Mouse (Mus musculus) spleen, postnatal 14 days (tissue): Measurements from ENCODE around the gene Ubald2.

ENCODE experiments used
- DNase-seq, 2 experiments: peaks; one replicate each; pipeline ENCODE4 v3.0.0; 2021 to 2022; ENCODE audit warnings: low spot score in 2 of 2

Ubald2 gene

DNA sequence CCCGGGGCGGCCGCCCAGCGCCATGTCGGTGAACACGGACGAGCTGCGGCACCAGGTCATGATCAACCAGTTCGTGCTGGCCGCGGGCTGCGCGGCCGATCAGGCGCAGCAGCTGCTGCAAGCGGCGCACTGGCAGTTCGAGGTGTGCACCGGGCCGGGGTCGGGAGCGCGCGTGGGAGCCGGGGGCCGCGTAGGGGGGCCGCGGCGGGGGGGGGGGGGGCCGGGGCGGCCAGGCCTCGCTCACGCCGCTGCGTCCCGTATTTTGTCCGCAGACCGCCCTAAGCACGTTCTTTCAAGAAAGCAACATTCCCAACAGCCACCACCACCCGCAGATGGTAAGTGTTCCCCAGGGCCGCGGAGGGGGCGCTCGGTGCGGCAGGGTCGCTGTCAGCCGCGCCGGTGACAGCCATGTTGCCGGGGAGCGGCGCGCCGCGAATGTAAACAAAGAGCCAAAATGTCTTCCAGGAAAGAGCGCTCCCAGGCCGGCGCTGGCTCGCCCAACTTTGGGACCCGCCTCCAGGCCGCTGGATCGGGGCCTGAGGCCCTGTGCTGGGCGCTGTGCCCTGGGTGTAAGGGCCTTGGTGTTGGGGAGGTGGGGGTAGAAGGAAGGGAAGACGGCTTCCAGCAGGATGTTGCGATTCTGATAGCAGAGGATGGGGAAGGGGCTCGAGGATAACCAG lies 533 bp downstream of the Ubald2 start:
- peak in 1 of 2 experiments; percentile 59 for DNase-seq

DNA sequence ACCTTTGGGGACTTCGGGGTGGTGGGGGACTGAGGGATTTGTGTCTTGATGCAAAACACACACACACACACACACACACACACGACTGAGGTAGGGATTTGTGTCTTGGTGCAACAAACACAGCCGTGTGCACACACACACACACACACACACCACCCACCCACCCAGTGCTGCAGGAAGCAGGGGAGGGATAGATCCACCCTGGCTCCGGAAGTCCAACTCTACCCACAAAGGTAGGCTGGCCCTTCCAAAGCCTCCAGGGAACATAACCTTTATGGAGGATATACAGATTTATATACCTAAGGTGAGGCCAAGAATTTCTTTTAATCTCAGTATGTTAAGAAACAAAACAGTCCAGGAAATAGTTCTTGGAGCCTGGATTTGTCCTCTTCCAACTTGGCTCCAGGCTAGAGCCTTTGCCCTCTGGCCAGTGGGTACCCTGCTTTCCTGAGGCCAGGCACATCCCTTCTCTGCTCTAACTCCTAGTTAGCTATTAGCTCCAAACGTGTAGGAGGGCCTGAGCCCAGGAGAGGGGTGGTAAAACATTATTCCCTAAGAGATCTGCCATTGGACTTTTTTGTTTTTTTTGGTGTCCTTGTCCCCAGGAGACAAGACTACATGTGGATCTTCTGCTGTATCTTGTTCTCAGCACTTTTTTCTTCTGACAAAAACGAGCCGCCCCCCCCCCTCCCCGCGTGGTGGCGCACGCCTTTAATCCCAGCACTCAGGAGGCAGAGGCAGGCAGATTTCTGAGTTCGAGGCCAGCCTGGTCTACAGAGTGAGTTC lies 1.3 kb downstream of the Ubald2 start:
- no peak for DNase-seq

DNA sequence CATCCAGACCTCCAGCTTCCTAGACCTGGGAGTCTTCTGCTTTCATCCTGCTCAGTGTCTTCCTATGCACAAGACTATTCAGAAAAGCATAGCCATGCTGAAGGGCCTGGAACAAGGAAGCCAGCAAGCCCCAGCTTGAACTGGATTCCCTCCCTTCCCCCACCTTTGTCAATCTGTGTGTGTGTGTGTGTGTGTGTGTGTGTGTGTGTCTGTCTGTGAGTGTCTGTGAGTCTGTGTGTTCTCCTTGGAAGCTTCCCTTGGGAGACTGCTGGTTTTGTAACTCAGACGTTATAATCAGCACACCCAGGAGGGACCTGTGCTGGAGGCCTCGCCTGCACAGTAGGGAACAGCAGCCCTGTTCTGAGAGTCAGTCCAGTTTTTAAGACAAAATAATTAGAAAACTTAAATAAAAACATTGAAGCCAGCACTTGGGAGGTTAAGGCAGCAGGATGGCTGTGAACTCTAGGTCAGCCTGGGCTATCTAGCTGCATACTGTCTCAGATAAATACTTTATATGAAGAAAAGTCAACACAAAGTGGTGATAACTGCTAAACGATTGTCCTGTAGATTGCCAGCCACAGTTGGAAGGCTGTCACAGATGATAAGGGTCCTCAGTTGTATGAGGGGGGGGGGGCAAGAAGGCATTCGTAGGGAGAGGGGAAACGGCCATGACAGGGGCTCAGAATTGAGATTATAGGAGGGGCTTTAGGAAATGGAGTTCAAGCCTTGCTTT lies 2.3 kb downstream of the Ubald2 start:
- DNase-seq = no peak

DNA sequence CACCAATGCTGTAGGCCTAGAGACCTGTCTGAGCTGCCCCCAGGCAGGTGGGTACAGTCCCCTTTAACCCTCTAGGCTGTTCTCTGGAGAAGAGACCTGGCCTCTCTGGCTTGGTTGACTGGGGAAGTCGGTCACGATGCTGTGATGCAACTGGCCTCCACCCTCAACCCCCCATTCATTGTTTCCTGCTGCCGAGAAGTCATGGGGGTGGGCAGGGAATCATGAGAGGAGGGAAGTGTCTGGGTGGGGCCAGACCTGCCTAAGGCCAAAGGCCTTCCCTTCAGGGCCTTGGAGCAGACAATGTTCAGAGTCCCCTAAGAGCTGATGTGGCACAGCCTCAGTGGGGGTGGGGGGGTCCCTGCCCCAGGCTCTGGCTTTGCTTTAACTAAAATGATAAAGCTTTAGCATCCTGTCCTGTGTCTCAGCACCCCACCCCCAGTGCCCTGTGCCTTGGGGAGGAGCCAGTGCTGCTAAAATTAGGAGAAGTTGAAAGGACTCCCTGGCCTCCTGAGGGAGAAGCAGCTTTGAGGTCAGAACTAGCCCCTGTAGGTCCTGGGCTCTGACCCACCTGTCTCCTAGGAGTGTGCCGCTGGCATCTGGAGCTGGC lies 2.9 kb downstream of the Ubald2 start:
- no peak for DNase-seq

- DNase-seq = no peak
Measured at GRCm38 (mm10) chr11:116437541-116437940, 3.6 kb downstream of the Ubald2 start.

- DNase-seq = no peak
Measured at GRCm38 (mm10) chr11:116439269-116440240, 5.7 kb downstream of the Ubald2 start.

GRCm38 (mm10) chr11:116440408-116441068 lies 6.6 kb downstream of the Ubald2 start:
- no peak for DNase-seq

DNA sequence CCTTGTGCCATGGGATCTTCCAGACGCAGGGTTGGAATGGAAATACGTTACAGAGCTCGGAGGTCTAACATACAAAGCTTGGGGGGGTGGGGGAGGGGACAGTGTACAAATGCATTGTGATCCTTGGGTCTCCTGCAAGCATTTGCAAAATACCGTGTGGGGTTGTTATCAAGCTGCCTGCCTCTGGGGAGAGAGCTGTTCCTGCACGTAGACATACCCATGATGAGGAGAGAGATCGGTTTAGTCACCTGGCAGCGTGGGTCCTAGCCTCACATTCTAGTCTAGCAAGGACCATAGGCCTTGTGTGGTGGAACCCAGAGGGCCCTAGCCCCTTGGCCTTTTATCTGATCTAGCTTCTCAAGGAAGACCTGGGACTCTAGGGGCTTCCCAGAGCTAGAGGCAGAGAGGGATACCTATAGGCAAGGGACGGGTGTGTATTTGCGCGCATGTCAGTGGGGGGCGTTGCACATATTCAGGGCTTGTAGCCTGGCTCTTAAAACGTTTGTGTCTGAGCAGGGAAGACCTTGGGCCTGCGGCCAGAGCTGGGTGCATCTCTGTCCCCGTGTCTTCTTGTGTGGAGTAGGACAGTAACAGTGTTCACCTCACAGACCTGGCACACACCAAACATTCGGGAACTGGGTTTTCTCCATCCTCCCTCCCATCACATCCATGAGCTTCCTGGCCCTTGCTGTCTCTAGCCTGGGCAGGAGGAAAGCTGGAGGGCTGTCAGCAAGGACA lies 8.4 kb downstream of the Ubald2 start:
- DNase-seq = no peak

DNA sequence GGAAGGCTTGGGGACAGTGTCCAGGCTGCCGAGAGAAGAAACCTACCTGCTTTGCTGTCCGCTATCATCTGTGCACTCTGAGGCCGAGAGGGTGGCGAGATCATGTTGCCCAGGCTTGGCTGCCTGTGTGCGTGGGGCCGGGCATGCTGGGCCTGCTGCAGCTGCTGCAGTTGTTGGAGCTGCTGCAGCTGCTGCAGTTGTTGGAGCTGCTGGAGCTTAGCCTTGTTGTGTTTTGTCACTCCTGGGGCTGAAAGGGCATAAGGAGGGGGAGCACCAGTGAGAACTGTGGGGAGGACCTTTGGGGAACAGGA lies 8.9 kb downstream of the Ubald2 start:
- DNase-seq = no peak

- no peak for DNase-seq
Measured at GRCm38 (mm10) chr11:116443311-116443710, 9.4 kb downstream of the Ubald2 start.

DNA sequence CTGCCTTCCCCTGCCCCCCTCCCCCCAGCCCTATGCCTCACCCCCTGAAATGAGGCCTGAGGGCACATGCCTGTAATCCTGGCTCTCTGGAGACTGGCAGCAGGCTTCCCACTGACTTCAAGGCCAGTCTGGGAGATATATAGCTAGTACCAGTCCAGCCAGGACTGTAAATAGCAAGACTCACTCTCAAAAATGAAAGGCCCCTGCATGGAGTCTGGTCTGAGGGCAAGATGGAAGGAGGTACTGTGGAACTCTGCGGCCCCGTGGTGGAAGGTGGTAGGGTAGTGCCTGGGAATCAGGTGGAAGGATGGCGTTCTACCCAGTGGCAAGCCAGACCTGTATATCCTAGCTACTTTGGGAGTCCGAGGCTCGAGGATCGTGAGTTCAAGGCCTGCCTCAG lies 10.0 kb downstream of the Ubald2 start:
- no peak for DNase-seq

- peak; percentile 86 to 95 for DNase-seq
Measured at GRCm38 (mm10) chr11:116445596-116446307, 11.9 kb downstream of the Ubald2 start.

DNA sequence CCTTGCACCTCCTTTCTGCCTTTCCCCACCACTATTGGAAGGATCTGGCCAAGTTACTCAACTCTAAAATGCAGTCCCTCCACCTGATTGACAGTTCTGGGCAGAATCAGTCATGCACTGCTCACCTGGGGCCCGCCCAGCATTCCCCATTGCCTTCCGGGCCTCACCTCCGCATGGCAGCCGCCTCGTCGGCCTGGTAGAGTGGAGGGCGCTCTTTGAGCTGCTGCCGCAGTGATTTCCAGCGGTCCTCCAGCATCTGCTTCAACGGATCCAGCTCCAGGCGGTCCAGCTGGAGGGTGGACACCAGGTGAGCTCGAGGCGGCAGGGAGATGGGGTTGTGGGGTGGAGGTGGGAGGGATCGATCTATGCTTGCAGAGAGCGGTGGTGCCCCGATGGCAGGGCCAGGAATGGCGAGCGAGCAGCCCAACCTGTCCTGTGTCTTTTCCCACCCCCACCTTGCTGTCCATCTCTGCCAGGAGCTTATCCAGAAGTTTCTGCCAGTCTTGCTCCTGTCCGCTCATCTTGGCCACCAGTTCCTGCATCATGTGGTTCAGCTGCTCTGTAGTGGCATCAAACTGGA lies 12.5 kb downstream of the Ubald2 start:
- no peak for DNase-seq

GRCm38 (mm10) chr11:116447822-116448221 lies 13.9 kb downstream of the Ubald2 start:
- DNase-seq = no peak

DNA sequence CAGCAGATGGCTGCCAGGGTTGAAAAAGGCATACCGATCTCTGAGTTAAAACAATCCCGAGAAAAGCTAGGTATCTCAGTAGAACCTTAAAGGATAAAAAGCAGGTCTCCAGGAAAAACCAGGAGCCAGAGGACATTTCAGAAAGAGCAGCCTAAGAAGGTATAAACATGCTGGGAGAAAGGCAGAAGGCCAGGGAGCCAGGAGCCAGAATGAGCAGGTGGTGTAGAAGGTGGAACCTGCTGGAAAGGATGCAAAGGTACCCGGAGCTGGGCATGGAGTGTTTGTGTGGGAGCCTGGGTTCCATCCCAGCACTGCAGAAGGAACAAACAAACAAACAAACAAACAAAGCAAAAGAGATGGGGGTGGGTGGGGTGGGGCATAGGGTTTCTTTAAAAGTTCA lies 15.4 kb downstream of the Ubald2 start:
- no peak for DNase-seq

- DNase-seq = no peak
Measured at GRCm38 (mm10) chr11:116453889-116454288, 20.0 kb downstream of the Ubald2 start.

GRCm38 (mm10) chr11:116456234-116456633 lies 22.3 kb downstream of the Ubald2 start:
- DNase-seq = no peak

DNA sequence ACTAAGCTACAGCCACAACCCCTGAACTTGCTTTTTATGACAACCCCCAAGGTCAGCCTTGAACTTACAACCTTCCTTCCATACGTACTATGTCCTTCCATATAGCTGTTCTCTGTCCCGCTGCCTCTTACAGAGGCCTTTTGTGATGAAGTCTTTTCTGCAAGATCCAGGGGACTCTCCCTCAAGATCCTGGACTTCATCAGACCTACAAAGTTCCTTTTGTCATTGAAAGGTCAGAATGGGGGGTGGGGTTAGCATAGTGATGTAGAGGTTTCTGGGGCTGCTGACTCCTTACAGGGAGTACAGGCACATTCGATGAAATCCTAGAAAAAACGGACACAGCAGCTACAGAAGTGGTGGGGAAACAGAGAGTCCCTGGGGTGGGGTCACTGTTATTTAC lies 25.9 kb downstream of the Ubald2 start:
- DNase-seq = no peak

- no peak for DNase-seq
Measured at GRCm38 (mm10) chr11:116463338-116463737, 29.4 kb downstream of the Ubald2 start.
